Comparison of ENCODE assay signal across 9 mouse cellular contexts in genomic region chr11:19016481-19017220, GRCm38 (mm10). TPM values are rescaled to one million over a fixed set of nuclear protein-coding genes. Genes with fewer than 3 reads are reported as not detected.
A peak's percentile ranks its signal among the peaks of the same experiment; 100 is the strongest.
DNase-seq lines count a peak whose midpoint lies in the region; ATAC-seq lines count a peak whose summit lies in the region.
"Had no signal": no experiment of that assay in that cellular context is flagged by ENCODE, and none has a peak within 500 bp of the region (broad histone marks: within the 10 kb centered on the region; RNA-seq: fewer than 3 reads in every experiment).

No protein-coding gene starts in this region.

- no peaks in the 10 kb centered on the region for H3K27me3 ChIP-seq in heart, embryonic 10.5 days (ENCODE audit: insufficient read depth, poor library complexity, severe bottlenecking)
- H3K27me3 ChIP-seq in embryonic facial prominence, embryonic 11.5 days (ENCODE audit: control insufficient read depth, insufficient read depth, low read length) = peaks cover 9% of the 10 kb centered on the region; the same call in 1 of the 2 replicates
- H3K27me3 ChIP-seq in hindbrain, embryonic 14.5 days (ENCODE audit: control insufficient read depth, insufficient read depth, low read length) = no peaks in the 10 kb centered on the region
- peaks cover 12% of the 10 kb centered on the region for H3K27me3 ChIP-seq in midbrain, embryonic 14.5 days (ENCODE audit: control insufficient read depth, insufficient read depth, low read length)

- peak overlapping the region; percentile 89 for H3K9ac ChIP-seq in embryonic facial prominence, embryonic 11.5 days (replicated peaks; ENCODE audit: low read length)
- H3K9ac ChIP-seq in hindbrain, embryonic 14.5 days = peak overlapping the region; percentile 100
- H3K9ac ChIP-seq in midbrain, embryonic 14.5 days (replicated peaks; ENCODE audit: low read length) = peak overlapping the region; percentile 75

- peak overlapping the region; percentile 100 for H3K27ac ChIP-seq in heart, embryonic 10.5 days
- peak overlapping the region; percentile 97 for H3K27ac ChIP-seq in embryonic facial prominence, embryonic 11.5 days (replicated peaks; ENCODE audit: low read depth, low read length)
- peak overlapping the region; percentile 99 for H3K27ac ChIP-seq in hindbrain, embryonic 14.5 days
- H3K27ac ChIP-seq in midbrain, embryonic 14.5 days (replicated peaks; ENCODE audit: low read depth, low read length) = peak overlapping the region; percentile 62

- H3K4me1 ChIP-seq in heart, embryonic 10.5 days = peaks cover 24% of the 10 kb centered on the region
- no peaks in the 10 kb centered on the region; the same call in 1 of the 2 replicates for H3K4me1 ChIP-seq in embryonic facial prominence, embryonic 11.5 days (ENCODE audit: control insufficient read depth, insufficient read depth, low read length)
- H3K4me1 ChIP-seq in hindbrain, embryonic 14.5 days (replicated peaks; ENCODE audit: control insufficient read depth, insufficient read depth, low read length) = peaks cover 9% of the 10 kb centered on the region
- H3K4me1 ChIP-seq in midbrain, embryonic 14.5 days (ENCODE audit: control insufficient read depth, insufficient read depth, low read length) = peaks cover 30% of the 10 kb centered on the region

- intact Hi-C loops in heart, postnatal 25 days (cut with DNase I) = loop anchor here (2.0 to 5.0 kb wide), 2 partner anchors 59 to 138 kb away; no protein-coding TSS in a partner anchor
- intact Hi-C loops in gastrocnemius, postnatal 14 days (cut with DNase I; ENCODE audit: low total_unique reads) = no loop called here

- no peak for ATAC-seq in embryonic facial prominence, embryonic 11.5 days (replicated peaks; ENCODE audit: insufficient number of reproducible peaks, low FRiP score, low TSS enrichment, low read depth)
- ATAC-seq in hindbrain, embryonic 14.5 days (ENCODE audit: low FRiP score) = no peak
- no peak for ATAC-seq in midbrain, embryonic 14.5 days (ENCODE audit: low FRiP score, low TSS enrichment)

- peak overlapping the region; percentile 79 for H3K4me3 ChIP-seq in heart, embryonic 10.5 days
- peak overlapping the region; percentile 62 for H3K4me3 ChIP-seq in embryonic facial prominence, embryonic 11.5 days (ENCODE audit: low read depth, low read length)
- peak overlapping the region; percentile 74 for H3K4me3 ChIP-seq in hindbrain, embryonic 14.5 days (replicated peaks; ENCODE audit: low read length)
- H3K4me3 ChIP-seq in midbrain, embryonic 14.5 days (replicated peaks; ENCODE audit: low read depth, low read length) = peak overlapping the region; percentile 62

- no peaks in the 10 kb centered on the region for H3K9me3 ChIP-seq in heart, embryonic 10.5 days
- H3K9me3 ChIP-seq in embryonic facial prominence, embryonic 11.5 days (replicated peaks; ENCODE audit: control insufficient read depth, low read length) = no peaks in the 10 kb centered on the region
- H3K9me3 ChIP-seq in hindbrain, embryonic 14.5 days (ENCODE audit: control insufficient read depth, low read length) = no peaks in the 10 kb centered on the region
- no peaks in the 10 kb centered on the region for H3K9me3 ChIP-seq in midbrain, embryonic 14.5 days (ENCODE audit: control insufficient read depth, low read length)
- H3K9me3 ChIP-seq: G1E had no signal

- peaks cover 35% of the 10 kb centered on the region for H3K36me3 ChIP-seq in heart, embryonic 10.5 days
- no peaks in the 10 kb centered on the region for H3K36me3 ChIP-seq in embryonic facial prominence, embryonic 11.5 days (replicated peaks; ENCODE audit: control insufficient read depth, insufficient read depth, low read depth, low read length)
- peaks cover 31% of the 10 kb centered on the region for H3K36me3 ChIP-seq in hindbrain, embryonic 14.5 days (replicated peaks; ENCODE audit: control insufficient read depth, insufficient read depth)
- no peaks in the 10 kb centered on the region for H3K36me3 ChIP-seq in midbrain, embryonic 14.5 days (ENCODE audit: control insufficient read depth, insufficient read depth, low read length)
- H3K36me3 ChIP-seq: G1E had no signal

- 0% methylated on average over 10 of the region's 10 CpGs for WGBS in heart, embryonic 10.5 days
- WGBS in embryonic facial prominence, embryonic 11.5 days = 0% methylated on average over 10 of the region's 10 CpGs
- under 1% methylated on average over 10 of the region's 10 CpGs for WGBS in hindbrain, embryonic 14.5 days
- WGBS in midbrain, embryonic 14.5 days = under 1% methylated on average over 10 of the region's 10 CpGs

- H3K4me2 ChIP-seq in embryonic facial prominence, embryonic 11.5 days (ENCODE audit: low read depth, low read length) = peak overlapping the region; percentile 82
- H3K4me2 ChIP-seq in hindbrain, embryonic 14.5 days (replicated peaks) = peak overlapping the region; percentile 93
- H3K4me2 ChIP-seq in midbrain, embryonic 14.5 days (ENCODE audit: low read length) = peak overlapping the region; percentile 92

- DNase-seq in heart, embryonic 10.5 days (ENCODE audit: low spot score) = no peak
- no peak for DNase-seq in heart, postnatal 25 days (ENCODE audit: low spot score)
- DNase-seq in embryonic facial prominence, embryonic 11.5 days (ENCODE audit: low spot score) = peak; percentile 33
- peak; percentile 46 for DNase-seq in hindbrain, embryonic 14.5 days (ENCODE audit: low spot score)
- DNase-seq in midbrain, embryonic 14.5 days = peak; percentile 47
- DNase-seq in layer of hippocampus, adult 11-12 months (ENCODE audit: low spot score) = no peak
- no peak for DNase-seq in gastrocnemius, postnatal 14 days
- no peak for DNase-seq in gastrocnemius, postnatal 10 days

RNA-seq across cellular contexts. Expression of gene Meis1, which starts 2.1 kb away (rescaled TPM):
- 111 and 139 TPM in 2 replicates for polyA plus RNA-seq in heart, embryonic 10.5 days (2016; fragmentation: Nextera tagmentation; extraction: Ambion mirVana)
- total RNA-seq in heart, postnatal 25 days (2021) = 10 to 100 TPM; 26.5 to 31.4 TPM
- 89.8 and 91.2 TPM in 2 replicates for polyA plus RNA-seq in embryonic facial prominence, embryonic 11.5 days (2014; fragmentation: Nextera tagmentation; extraction: Ambion mirVana)
- polyA plus RNA-seq in hindbrain, embryonic 14.5 days (2014; fragmentation: Nextera tagmentation; extraction: Ambion mirVana) = 171 and 178 TPM in 2 replicates
- polyA plus RNA-seq in midbrain, embryonic 14.5 days (2014; fragmentation: Nextera tagmentation; extraction: Ambion mirVana) = 33.4 and 51.7 TPM in 2 replicates
- total RNA-seq in gastrocnemius, postnatal 14 days (2021) = 1 to 10 TPM; 4.1 to 4.5 TPM
- 1 to 10 TPM; 6.0 to 7.1 TPM for total RNA-seq in gastrocnemius, postnatal 10 days (2021)

Comparison
In these comparisons a context has a peak if more than half of its experiments do, and no peak if none do; other contexts are left out.
1. DNase-seq: peak in embryonic facial prominence, embryonic 11.5 days (single experiment), hindbrain, embryonic 14.5 days (single experiment) and midbrain, embryonic 14.5 days (single experiment); none in heart, embryonic 10.5 days (single experiment), heart, postnatal 25 days (single experiment), layer of hippocampus, adult 11-12 months (single experiment), gastrocnemius, postnatal 14 days (single experiment) and gastrocnemius, postnatal 10 days (single experiment).
2. Peak in every context shown above with its lines, with median percentiles within 50 percentile points of each other: H3K27ac ChIP-seq, H3K4me3 ChIP-seq, H3K4me2 ChIP-seq and H3K9ac ChIP-seq.